Mouse (Mus musculus) right cerebral cortex, postnatal 10 days (tissue): ENCODE measurements around the gene Daam1.

Experiments used
- DNase-seq, 2 experiments: peaks; one replicate each; pipeline ENCODE4 v3.0.0; 2021; ENCODE audit warnings: low spot score in 2 of 2

The Daam1 gene

GRCm38 (mm10) chr12:71997364-71997763 lies 166.5 kb downstream of the Daam1 start:
- DNase-seq = no peak

GRCm38 (mm10) chr12:71998653-71999052 lies 167.8 kb downstream of the Daam1 start:
- no peak for DNase-seq

GRCm38 (mm10) chr12:71999671-72000070 lies 168.8 kb downstream of the Daam1 start:
- no peak for DNase-seq

GRCm38 (mm10) chr12:72001811-72002210 lies 170.9 kb downstream of the Daam1 start:
- DNase-seq = no peak

GRCm38 (mm10) chr12:72005307-72005706 lies 174.4 kb downstream of the Daam1 start:
- no peak for DNase-seq

- no peak for DNase-seq
Observed at GRCm38 (mm10) chr12:72007656-72008055, 176.8 kb downstream of the Daam1 start.

GRCm38 (mm10) chr12:72009051-72009902 lies 178.4 kb downstream of the Daam1 start:
- no peak for DNase-seq

- DNase-seq = no peak
Observed at GRCm38 (mm10) chr12:72011404-72011803, 180.5 kb downstream of the Daam1 start.

GRCm38 (mm10) chr12:72012126-72012525 lies 181.2 kb downstream of the Daam1 start:
- DNase-seq = no peak

GRCm38 (mm10) chr12:72013711-72014354 lies 183.0 kb downstream of the Daam1 start:
- DNase-seq = no peak

GRCm38 (mm10) chr12:72014355-72014776 lies 183.5 kb downstream of the Daam1 start:
- DNase-seq = no peak

GRCm38 (mm10) chr12:72015296-72015695 lies 184.4 kb downstream of the Daam1 start:
- no peak for DNase-seq

GRCm38 (mm10) chr12:72020285-72020684 lies 189.4 kb downstream of the Daam1 start:
- no peak for DNase-seq

GRCm38 (mm10) chr12:72021543-72021942 lies 190.7 kb downstream of the Daam1 start:
- no peak for DNase-seq

GRCm38 (mm10) chr12:72022790-72023189 lies 191.9 kb downstream of the Daam1 start:
- no peak for DNase-seq

GRCm38 (mm10) chr12:72023572-72023971 lies 192.7 kb downstream of the Daam1 start:
- no peak for DNase-seq

GRCm38 (mm10) chr12:72025275-72025795 lies 194.5 kb downstream of the Daam1 start:
- DNase-seq = no peak

GRCm38 (mm10) chr12:72031171-72031570 lies 200.3 kb downstream of the Daam1 start:
- no peak for DNase-seq

- DNase-seq = no peak
Observed at GRCm38 (mm10) chr12:72031794-72032193, 200.9 kb downstream of the Daam1 start.

- DNase-seq = no peak
Observed at GRCm38 (mm10) chr12:72036097-72036661, 205.3 kb downstream of the Daam1 start.

- no peak for DNase-seq
Observed at GRCm38 (mm10) chr12:72037049-72037448, 206.2 kb downstream of the Daam1 start.

GRCm38 (mm10) chr12:72038866-72039265 lies 208.0 kb downstream of the Daam1 start:
- no peak for DNase-seq
